Mouse (Mus musculus) bone marrow, adult 2 months (tissue): Measurements from ENCODE around the gene Piwil4. TPM values are rescaled to one million over a fixed set of nuclear protein-coding genes. Genes with fewer than 3 reads are reported as not detected.

Experiments
- H3K27ac ChIP-seq: fragments of 200-500 bp; 2 replicates; pipeline ENCODE4 v1.5.1; 2012; ENCODE audit warnings: low read depth, mild to moderate bottlenecking, control low read depth, inconsistent platforms, low read length; ENCODE audit not compliant: control insufficient read depth, poor library complexity, insufficient read depth
- H3K4me1 ChIP-seq: fragments of 200-500 bp; 2 replicates; pipeline ENCODE4 v1.6.1; 2011; ENCODE audit warnings: low read length; ENCODE audit not compliant: control insufficient read depth, insufficient read depth
- H3K4me3 ChIP-seq: fragments of 200-500 bp; replicated peaks from 2 replicates; pipeline ENCODE3; 2011; ENCODE audit warnings: mild to moderate bottlenecking, low read depth, low read length, control low read depth; ENCODE audit not compliant: control insufficient read depth
- CTCF ChIP-seq: fragments of 200-500 bp; IDR thresholded peaks from 2 replicates; pipeline ENCODE4 v1.5.1; 2011; ENCODE audit warnings: low read length, control low read depth; ENCODE audit not compliant: control insufficient read depth, insufficient read depth
- POLR2A ChIP-seq: fragments of 200-500 bp; IDR thresholded peaks from 2 replicates; pipeline ENCODE4 v1.6.1; 2011; ENCODE audit warnings: low read depth, mild to moderate bottlenecking, control low read depth, low read length, borderline replicate concordance; ENCODE audit not compliant: control insufficient read depth
- WGBS: fragments of 180-500 bp; shearing (Covaris S2); methylation state at CpG from one replicate; pipeline ENCODE4 v1.1.7; 2018; 5-methylcytosine and 5-hydroxymethylcytosine counted together
- polyA plus RNA-seq: library from polyadenylated mRNA; stranded (reverse); fragments of >200 nt; gene quantifications from 2 replicates; pipeline ENCODE4 v1.2.4, GENCODE M21; 2011; ENCODE audit warnings: low replicate concordance; ENCODE audit not compliant: missing spikeins, insufficient read depth, insufficient read length

Gene Piwil4
- polyA plus RNA-seq, 1 experiment: 8.3 TPM

- no peaks in the 10 kb centered on the region for H3K4me1 ChIP-seq
- H3K27ac ChIP-seq: no peak overlapping the region
- no peak overlapping the region for H3K4me3 ChIP-seq
- no peak for TF ChIP-seq CTCF
- TF ChIP-seq POLR2A: no peak
- WGBS: 77% methylated on average over 5 of the region's 6 CpGs
These were observed 29.3 kb upstream of the Piwil4 start for GRCm38 (mm10) chr9:14769811-14770210.

GRCm38 (mm10) chr9:14764765-14765164, 24.2 kb upstream of the Piwil4 start:
- Histone ChIP-seq H3K27ac (no peak overlapping the region), H3K4me1 (no peaks in the 10 kb centered on the region), H3K4me3 (no peak overlapping the region)
- WGBS: 17% methylated on average over 7 of the region's 7 CpGs
- TF ChIP-seq CTCF: no peak
- no peak for TF ChIP-seq POLR2A

GRCm38 (mm10) chr9:14759261-14759660, 18.7 kb upstream of the Piwil4 start:
- Histone ChIP-seq H3K4me1 (peaks cover 2% of the 10 kb centered on the region; the same call in 1 of the 2 replicates), H3K27ac (no peak overlapping the region; the same call in 1 of the 2 replicates), H3K4me3 (no peak overlapping the region)
- no peak for TF ChIP-seq POLR2A

GRCm38 (mm10) chr9:14758590-14758989, 18.1 kb upstream of the Piwil4 start:
- TF ChIP-seq POLR2A (no peak), CTCF (no peak)
- peaks cover 2% of the 10 kb centered on the region; the same call in 1 of the 2 replicates for H3K4me1 ChIP-seq
- peak overlapping the region; percentile 32 for H3K27ac ChIP-seq

GRCm38 (mm10) chr9:14754469-14754868, 13.9 kb upstream of the Piwil4 start:
- WGBS: 73% methylated on average over 3 of the region's 3 CpGs
- TF ChIP-seq POLR2A (no peak), CTCF (no peak)
- peaks cover 5% of the 10 kb centered on the region for H3K4me1 ChIP-seq
- no peak overlapping the region for H3K27ac ChIP-seq
- no peak overlapping the region for H3K4me3 ChIP-seq

More at GRCm38 (mm10) chr9:14758590-14758989, 18.1 kb upstream of the Piwil4 start:
- no peak overlapping the region for H3K4me3 ChIP-seq
- WGBS: 23% methylated on average over 7 of the region's 7 CpGs

- H3K4me1 ChIP-seq: peaks cover 4% of the 10 kb centered on the region
- H3K27ac ChIP-seq: no peak overlapping the region
- H3K4me3 ChIP-seq: no peak overlapping the region
- TF ChIP-seq CTCF: no peak
- no peak for TF ChIP-seq POLR2A
These were observed 13.4 kb upstream of the Piwil4 start for GRCm38 (mm10) chr9:14753947-14754346.

- Histone ChIP-seq H3K4me3 (peak within 1 kb of the TSS; percentile 65), H3K4me1 (peaks cover 4% of the 10 kb centered on the region), H3K27ac (peak within 1 kb of the TSS; percentile 82)
- WGBS: 0% methylated on average over 27 of the region's 28 CpGs
- TF ChIP-seq CTCF: no peak
- TF ChIP-seq POLR2A: no peak
These were observed 11.5 kb upstream of the Piwil4 start, which contains the start of gene Fut4 for GRCm38 (mm10) chr9:14752001-14752522. Fut4 (minus strand) TSS chr9:14752393.

GRCm38 (mm10) chr9:14751503-14752000, 11.0 kb upstream of the Piwil4 start:
- peak; percentile 32; the same call in 1 of the 2 replicates for TF ChIP-seq POLR2A
- no peak for TF ChIP-seq CTCF
- Histone ChIP-seq H3K4me1 (peaks cover 4% of the 10 kb centered on the region), H3K4me3 (peak overlapping the region; percentile 65), H3K27ac (peak overlapping the region; percentile 82)
- WGBS: under 1% methylated on average over 50 of the region's 50 CpGs
